Mouse (Mus musculus): ENCODE results near the gene Fam173b.

Fam173b gene

DNA sequence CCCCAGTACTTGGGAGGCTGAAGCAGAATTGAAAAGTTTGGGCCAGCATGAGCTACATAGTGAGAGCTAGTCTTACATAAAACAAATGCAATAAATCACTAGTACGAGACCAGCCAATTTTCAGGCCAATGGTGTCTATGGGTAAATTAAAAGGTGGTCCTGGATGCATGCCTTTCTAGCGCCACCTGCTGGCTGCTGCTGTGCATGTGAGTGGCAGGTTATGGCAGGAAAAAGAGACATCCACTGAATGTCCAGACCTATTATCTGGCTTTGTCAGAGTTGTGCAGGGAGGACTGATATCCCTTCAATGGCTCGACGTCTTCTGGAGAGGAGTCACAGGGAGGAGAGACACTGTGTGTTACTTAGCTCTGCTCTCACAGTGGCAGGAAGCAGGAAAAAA is 15.1 kb upstream of the Fam173b start:
- peak; percentile 85 for DNase-seq (ENCODE audit: low read depth, low spot score)

DNA sequence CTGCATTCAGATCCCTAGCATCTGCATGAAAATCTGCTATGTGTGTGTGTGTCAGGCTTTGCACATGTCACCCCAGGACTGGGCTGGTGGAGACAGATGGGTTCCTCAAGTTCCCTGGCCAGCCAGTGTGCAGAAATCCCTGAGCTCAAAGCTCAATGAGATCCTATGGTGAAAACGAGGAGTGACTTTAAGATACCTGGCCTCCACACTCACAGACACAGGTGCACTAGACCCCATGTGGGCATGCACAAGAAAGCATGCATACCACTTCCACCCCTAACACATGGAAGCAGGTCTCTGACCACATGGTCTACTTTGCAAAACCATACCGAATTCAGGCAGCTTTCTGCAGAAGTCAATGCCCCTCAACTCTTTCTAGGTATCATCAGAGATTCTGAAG is 13.9 kb upstream of the Fam173b start:
- DNase-seq (ENCODE audit: low read depth, low spot score) = no peak

DNA sequence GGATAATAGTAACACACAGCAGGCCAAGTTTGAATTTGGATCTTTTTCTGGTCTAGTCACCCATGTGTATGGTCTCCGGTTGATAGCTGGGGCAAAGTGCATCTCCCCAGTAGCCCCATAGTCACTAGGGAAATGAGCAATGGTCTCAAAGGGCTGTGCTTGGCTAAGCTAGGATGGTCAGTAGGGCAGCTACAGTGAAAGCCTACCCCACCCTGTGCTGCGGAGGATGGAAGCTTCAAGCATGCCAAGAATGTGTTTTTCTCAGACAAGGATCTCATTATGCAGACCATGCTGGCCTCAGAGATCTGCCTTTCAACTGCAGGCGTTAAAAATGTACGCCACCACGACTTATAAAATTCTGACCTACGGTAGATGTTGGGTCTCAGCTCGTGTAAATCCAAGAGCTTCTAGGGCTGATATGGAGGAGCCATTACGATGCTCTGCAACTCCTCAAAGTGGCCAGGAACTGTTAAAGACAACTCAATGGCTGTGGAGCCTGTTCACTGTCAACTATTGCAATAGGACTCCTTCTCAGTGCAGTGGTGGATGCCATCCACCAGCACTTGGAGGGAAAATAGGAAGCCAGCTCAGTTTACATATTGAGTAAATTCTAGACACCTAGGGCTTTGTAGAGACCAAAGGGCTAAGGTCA is 12.5 kb upstream of the Fam173b start:
- no peak for DNase-seq (ENCODE audit: low read depth, low spot score)

DNA sequence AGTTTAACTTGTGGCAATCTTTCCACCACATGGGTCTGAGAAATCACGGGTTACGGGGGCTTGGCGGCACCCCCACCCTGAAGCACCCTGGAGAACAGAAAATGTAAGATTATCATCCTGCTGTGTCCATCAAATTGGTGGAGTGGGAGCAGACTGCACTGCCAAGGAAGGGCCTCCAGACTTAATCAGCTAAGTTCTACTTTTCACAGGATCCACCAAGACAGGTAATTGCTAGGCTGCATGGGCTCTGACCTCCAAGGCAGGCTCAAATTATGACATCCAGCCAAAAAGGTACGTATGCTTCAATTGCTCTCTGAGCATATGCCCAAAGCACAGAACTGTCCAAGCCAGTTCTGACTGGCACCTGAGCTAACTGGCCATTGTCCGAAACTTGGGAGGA is 11.5 kb upstream of the Fam173b start:
- no peak for DNase-seq (ENCODE audit: low read depth, low spot score)

DNA sequence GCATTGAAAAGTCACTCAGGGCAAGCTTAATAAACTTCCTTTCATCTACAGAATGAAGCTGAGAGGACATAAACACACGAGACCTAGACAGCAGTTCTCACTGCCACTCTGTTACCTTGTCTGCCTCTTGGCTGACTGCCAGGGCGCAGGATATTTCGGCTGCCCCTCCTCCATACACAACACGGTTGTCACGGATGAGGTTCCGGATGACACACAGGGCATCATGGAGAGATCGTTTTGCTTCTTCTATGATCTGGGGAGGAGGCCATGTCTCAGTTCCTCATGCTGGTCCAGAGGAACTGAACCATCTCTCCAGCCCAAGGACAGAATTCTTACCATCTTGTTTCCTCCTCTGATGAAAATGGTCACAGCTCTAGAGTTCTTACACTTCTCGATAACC is 9.1 kb upstream of the Fam173b start:
- DNase-seq (ENCODE audit: low read depth, low spot score) = no peak

DNA sequence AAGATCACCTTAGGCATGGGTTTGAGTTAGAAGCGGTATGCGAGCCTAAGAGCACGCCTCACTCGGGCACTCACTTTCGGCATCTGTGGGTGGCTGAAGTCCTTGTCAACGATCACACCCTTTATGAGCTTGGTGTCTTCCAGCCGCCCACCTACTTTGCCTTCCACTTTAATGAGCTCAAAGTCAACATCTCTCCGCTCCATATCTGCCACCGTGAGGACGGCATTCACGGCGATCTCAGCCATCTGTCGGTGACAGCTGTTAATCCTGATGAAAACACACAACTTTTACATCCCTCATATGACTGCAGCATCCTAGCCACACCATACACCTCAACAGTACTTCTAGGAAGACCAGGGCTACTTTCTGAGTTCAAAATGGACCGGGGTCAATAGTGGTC is 7.4 kb upstream of the Fam173b start:
- DNase-seq (ENCODE audit: low read depth, low spot score) = no peak

DNA sequence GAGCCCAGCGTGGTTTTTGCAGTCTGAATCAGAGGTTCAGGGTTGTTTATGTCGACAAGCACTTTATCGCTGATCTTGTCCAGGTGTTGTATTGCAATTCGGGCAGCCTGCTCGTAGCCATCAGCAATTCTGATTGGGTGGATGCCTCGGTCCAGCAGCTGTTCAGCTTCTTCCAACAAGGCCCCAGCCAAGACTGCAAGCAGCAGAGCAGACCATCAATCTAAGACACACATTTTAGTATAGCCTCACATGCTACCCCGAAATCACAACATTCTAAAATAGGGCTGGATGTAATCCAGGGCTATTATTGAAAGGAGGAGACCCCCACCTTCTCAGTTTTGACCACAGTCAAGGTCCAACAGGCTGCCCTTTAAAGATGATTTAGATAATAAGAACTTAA is 6.0 kb upstream of the Fam173b start:
- DNase-seq (ENCODE audit: low read depth, low spot score) = no peak

DNA sequence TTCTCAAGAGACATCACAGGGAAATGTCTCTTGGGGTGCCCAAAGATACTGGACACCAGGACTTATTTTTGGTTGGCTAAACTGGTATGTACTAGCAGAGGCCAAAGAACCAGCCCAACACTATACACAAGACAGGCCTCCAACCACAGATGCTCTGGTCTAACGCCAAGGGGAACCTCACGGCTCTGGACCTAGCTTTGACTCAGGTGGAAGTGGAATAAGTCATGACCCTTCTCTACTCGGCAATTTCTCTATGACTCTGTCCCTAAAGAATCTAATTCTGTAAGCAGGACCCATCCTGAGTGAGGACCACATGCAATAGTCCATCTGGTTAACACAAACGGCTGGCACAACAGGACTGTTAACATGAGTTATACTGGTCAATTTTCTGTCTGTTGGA is 1.8 kb upstream of the Fam173b start:
- DNase-seq (ENCODE audit: low read depth, low spot score) = no peak

DNA sequence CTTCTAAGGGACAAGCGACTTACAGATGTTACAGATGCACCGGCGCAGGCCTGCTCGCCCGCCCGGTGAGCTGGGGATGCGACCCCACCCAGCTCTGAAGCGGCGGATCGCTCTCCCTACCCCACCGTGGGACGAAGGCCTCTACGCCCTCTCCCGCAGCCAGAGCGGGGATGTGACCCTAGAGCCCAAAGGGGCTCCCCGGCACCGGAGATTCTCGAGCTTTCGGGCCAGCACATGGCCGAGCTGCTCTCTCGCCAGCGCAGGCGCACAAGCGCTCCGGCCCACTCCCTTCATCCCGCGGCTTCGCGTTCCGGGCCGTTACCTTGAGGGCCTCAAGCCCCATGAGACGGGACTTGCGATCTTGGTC is 390 bp upstream of the Fam173b start:
- DNase-seq (ENCODE audit: low read depth, low spot score) = no peak

DNA sequence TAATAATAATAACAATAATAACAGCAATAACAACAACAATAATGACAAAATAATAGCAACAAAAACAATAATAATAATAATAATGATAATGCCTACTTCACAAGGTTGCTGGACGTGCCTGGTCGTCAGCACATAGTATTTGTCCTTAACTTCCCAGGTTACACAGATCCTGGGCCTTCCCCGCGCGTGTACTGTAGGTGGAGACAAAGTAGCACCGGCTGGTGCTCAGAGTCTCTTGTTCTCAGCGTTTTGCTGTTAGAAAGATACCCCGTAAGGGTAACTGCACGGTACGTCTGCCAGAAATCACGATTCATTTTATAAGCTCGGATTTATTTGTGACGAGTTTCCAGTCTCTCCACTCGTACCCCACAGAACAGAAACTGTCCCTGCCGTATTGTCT is 774 bp downstream of the Fam173b start:
- peak; percentile 67 for DNase-seq (ENCODE audit: low read depth, low spot score)

DNA sequence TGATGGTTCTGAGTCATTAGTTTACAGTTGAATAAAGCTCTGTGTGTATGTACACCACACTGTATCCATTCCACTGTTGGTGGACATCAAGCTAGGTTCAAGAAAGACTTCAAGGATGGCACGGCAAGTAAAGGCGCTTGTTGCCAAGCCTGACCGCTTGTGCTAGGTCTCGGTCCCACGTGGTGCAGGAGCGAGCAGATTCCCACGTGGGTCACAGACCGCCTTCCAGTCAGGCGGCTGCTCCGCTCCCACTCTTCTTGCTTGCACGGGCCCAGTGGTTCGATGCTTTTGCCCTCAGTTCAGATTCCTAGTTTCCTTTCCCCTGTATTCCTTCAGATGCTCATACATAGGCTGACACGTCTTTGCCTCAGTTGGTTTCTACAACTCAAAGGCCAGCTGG is 1.5 kb downstream of the Fam173b start:
- DNase-seq (ENCODE audit: low read depth, low spot score) = no peak

DNA sequence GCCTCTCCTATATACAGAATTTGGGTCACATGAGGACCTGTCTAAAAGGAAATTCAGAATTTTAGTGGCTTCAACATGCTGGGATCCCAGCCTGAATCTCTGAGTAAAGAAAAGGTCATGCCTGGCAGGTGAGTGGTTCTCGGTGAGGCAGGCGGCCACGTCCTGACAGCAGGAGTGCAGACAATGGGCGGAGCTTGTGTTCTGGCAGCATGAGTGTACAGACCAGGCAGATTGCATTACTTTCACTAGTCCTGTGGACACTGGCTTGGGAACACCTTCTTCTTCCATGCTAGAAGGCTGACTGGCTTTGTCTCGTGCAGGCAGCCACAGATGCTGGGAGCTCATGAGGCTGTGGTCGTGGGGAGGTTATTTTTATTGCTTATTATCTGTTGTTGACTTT is 5.2 kb downstream of the Fam173b start:
- DNase-seq (ENCODE audit: low read depth, low spot score) = no peak

DNA sequence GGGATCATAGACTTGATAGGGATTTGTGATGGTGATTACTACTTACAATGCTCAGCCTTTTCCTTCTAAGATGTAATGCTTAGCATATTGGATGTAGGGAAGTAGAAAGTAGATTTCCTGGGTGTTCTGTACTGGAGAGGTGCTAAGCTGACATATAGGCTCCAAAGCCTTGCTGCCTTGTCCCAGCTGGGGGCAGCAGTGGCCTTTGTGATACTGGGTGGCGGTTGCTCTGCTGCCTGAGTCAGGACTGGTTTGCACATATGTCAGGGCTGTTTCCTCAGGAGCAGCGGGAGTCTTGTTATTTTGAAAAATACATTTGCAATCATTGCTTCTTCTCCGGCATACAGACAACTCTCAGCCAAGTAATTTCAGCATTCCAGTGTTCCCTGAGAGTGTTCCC is 9.4 kb downstream of the Fam173b start:
- DNase-seq (ENCODE audit: low read depth, low spot score) = no peak

DNA sequence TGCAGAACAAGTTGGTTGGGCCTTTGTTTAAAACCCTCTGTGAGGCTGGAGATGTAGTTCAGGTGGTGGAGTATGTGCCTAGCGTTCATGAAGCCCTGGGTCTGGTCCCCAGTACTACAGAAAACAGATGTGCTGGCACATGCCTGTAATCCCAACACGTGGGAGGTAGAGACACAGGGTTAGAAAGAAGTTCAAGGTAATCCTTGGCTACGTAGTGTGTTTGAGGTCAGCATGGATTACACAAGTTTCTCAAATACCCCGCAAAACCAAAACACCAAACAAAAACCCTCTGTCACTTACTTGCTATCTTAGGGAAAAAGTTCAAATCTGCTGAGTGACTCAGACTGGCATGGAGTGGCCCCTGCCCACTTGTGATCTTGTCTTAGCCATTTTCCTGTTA is 10.3 kb downstream of the Fam173b start:
- DNase-seq (ENCODE audit: low read depth, low spot score) = no peak

DNA sequence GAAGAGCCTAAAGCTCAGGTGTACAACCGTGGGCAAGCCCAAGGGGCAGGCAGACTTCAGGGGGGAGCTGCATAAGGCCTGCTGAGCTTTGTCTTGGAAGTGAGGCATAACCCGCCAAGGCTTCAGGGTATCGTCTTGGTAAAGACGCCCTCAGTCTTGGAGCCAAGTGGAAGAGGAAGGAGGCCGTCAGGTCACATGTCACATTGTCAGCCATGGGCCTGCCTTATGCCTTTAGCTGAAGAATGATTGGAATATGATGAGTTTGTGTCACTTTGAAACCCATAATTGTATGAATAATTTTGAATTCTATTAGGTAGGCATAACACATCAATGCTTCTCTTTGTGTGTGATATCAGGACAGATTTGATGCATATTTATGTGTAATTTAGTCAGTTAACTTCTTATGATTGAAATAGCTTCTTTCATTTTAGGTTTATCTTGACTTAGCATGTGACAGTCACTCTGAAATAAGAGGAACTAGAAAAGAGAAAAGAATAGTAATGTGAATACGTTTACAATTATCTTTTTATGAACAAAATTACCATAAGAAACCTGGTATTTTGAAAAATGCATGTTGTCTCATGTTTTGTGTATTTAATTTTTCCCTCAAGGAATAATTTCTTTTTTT is 12.3 kb downstream of the Fam173b start:
- DNase-seq (ENCODE audit: low read depth, low spot score) = no peak

DNA sequence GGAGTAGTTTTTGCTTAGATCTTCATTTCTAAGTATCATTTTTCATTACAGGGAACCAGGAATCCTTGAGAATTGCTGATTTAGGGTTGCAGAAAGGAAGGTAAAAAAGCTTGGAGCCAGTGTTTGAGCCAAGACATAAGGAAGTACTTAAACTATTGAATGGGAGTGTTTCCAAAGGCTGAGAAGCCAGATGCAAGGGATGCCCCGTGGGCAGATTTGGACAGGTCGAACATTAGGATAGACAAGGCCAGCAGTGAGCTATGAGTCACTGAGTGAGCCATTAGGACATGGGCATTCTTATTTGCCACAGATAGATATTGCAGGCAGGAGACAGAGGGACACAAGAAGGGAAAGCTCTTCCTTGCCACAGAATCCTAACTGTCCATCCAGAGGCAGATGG is 13.0 kb downstream of the Fam173b start:
- no peak for DNase-seq (ENCODE audit: low read depth, low spot score)

DNA sequence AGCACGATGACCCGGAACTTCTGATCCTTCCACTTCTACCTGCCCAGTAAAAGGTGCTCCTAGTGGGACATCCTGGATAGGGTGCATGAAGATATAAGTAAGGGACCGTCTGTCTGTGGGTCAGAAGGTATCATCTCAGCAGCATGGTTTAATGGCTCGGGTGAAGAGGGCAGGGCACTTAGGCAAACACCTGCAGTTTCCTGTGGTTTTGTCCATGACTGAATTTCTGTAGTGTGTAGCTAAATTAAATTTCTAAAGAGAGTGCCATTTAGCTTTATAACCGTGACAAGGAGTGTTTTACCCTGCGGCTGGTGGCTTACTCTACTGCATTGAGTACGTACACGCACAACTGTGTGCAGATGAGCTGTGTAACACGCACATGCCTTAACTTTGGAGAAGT is 15.6 kb downstream of the Fam173b start:
- no peak for DNase-seq (ENCODE audit: low read depth, low spot score)

DNA sequence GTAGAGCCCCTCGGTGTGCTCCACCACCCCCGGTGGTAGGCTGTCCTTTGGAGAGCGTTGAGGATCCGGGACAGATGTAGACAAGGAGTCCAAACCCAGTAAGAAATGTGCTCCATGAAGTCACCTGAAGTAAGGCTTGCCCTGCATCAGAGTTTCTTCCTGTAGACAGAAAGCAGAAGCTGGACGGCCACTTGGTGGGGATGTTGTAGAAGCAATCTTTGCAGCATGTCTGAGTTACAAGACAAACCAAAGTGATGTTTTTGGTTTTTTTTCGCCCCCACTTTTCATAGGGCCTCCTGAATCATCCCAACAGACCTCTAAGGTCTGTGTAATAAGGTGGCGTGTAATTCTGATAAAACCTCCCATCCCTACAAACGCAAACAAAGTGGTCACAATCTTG is 17.9 kb downstream of the Fam173b start:
- DNase-seq (ENCODE audit: low read depth, low spot score) = no peak

DNA sequence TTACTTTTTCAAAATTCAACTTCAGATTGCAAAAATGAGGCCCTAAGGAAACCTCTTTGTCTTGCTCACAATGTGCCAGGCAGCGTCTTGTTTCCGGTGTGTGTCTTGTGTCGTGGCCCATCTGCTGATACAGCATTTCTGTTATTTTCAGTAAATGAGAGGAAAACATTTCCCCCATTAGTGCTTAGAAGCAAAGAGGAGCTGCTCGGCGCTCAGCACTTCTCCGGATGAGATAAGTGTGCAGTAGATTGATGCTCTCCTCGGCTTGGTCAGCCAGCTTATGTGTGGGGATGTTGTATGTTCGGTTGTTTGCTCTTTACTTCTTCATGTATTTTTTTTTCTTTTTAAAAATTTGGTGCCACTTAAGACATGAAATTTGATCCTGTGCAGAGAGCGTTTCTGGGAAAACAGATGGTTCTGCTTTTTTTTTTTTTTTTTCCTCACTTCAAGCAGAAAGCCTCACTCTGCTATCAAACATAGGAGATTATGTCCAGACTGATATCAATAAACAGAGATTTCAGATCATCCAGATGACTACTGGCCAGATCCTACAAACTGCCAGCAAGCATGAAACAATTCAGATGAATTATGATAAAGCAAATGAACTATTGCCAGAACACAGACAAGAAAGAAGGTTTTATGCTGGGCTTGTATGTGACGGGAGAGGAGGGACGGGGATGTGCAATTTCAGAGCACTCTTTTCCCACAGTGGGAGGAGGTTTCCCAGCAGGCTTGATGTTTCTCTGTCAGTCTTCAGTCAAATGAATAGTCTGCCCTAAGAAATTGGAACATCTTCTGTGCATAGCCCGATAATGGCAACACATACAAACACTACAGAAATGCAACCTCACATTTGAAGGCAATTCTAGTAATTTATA is 25.9 kb downstream of the Fam173b start:
- DNase-seq (ENCODE audit: low read depth, low spot score) = no peak

DNA sequence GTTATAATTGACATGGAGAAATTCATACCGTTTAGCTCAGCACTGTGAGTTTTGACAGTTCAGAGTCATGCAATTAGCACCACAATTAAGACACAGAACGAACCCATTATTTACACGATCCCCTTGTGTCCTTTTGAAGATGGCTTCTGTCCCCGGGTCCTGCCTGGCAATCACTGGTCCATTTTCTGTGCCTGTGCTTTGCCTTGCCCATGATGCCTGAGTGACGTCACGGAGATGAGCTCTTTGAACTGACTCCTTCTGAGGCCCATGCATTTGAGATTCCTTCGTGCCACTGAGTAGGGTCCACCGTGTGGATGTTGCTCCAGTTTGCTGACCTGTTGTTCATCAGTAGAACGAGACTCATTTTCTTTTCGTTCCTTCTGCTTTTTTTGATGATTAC is 26.5 kb downstream of the Fam173b start:
- DNase-seq (ENCODE audit: low read depth, low spot score) = no peak

DNA sequence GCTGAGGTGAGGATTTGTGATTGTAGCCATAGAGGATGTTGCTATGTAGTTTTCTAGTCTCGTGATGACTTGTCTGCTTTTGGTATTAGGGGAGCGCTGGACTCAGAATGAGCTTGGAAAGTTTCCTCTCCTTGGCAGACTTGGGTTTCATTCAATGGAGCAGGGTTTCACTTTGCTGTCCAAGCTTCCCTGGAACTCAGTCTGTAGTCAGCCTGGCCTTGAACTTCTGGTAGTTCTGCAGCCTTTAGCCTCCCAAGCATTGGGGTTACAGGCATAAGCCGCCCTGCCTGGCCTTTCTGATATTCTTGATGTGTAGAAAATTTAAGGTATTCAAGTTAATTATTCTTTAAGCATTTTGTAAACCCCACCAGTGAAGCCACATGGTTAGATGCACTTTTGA is 27.9 kb downstream of the Fam173b start:
- no peak for DNase-seq (ENCODE audit: low read depth, low spot score)

DNA sequence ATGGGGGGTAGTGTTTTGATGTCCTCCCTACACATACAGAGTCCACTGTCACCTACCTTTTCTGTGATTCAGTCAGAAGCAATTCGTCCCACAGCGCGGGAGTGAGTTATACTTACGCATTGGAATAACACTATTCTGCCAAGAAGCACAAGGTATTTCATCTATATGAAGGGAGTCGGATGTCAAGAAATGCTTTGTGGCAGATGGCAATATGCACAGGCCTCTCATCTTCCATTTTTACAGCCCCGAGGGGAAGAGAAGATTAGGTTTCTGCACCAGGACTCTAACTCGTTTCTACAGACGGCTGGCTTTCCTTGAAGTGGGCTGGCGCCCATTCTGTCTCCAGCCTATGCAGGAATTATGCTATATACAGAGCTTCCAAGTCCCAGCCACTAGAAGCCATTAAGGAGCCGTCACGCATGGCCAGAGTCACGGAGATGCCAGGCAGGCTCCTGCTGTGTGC is 29.8 kb downstream of the Fam173b start:
- no peak for DNase-seq (ENCODE audit: low read depth, low spot score)

DNA sequence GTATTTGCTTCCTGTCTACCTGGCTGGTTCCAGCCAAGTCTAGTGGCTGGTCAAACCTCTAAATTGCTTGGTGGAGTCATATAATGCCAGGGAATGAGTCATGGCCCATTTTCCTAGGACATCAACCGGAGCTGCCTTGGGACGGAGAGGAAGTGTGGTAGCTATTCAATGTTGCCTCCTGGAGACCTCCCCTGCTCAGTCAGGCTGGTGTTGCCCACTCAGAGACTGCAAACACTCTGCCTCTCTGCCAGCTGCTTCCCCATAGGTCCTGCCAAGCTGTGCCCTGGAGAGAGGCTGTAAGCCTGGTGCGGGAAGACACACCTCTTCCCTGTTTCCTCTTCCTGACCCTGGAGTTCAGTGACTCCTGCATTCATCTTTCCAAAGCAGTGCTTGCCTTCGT is 30.8 kb downstream of the Fam173b start:
- DNase-seq (ENCODE audit: low read depth, low spot score) = no peak
